Mouse (Mus musculus) midbrain, embryonic 15.5 days (tissue): ENCODE results near the gene Aqp2. TPM values are rescaled to one million over a fixed set of nuclear protein-coding genes. Genes with fewer than 3 reads are reported as not detected.
A peak's percentile ranks its signal among the peaks of the same experiment; 100 is the strongest.

Experiments used
- ATAC-seq: fragments of 200-750 bp; cut with Nextera tagmentation; replicated peaks from 2 replicates; pipeline ENCODE4 v1.8.0; 2017; ENCODE audit warnings: moderate TSS enrichment
- H3K27ac ChIP-seq: fragments of 300-500 bp; sonication (generic); 2 replicates; pipeline ENCODE4 v1.5.1; 2015; ENCODE audit warnings: mild to moderate bottlenecking, inconsistent platforms
- H3K27me3 ChIP-seq: fragments of 300-500 bp; sonication (generic); replicated peaks from 2 replicates; pipeline ENCODE4 v1.6.1; 2015; ENCODE audit warnings: inconsistent platforms
- H3K36me3 ChIP-seq: fragments of 300-500 bp; sonication (generic); replicated peaks from 2 replicates; pipeline ENCODE4 v1.6.1; 2015; ENCODE audit warnings: inconsistent platforms
- H3K4me1 ChIP-seq: fragments of 300-500 bp; sonication (generic); 2 replicates; pipeline ENCODE4 v1.6.1; 2015; ENCODE audit warnings: inconsistent platforms
- H3K4me2 ChIP-seq: fragments of 300-500 bp; sonication (generic); 2 replicates; pipeline ENCODE4 v1.6.1; 2015; ENCODE audit warnings: inconsistent platforms, mild to moderate bottlenecking, moderate library complexity
- H3K4me3 ChIP-seq: fragments of 300-500 bp; sonication (generic); 2 replicates; pipeline ENCODE4 v1.5.1; 2015; ENCODE audit warnings: mild to moderate bottlenecking, inconsistent platforms
- H3K9ac ChIP-seq: fragments of 300-500 bp; sonication (generic); 2 replicates; pipeline ENCODE4 v1.6.1; 2015; ENCODE audit warnings: mild to moderate bottlenecking, inconsistent platforms
- H3K9me3 ChIP-seq: fragments of 300-500 bp; sonication (generic); 2 replicates; pipeline ENCODE4 v1.6.1; 2016; ENCODE audit warnings: inconsistent platforms
- WGBS: fragments of 180-500 bp; shearing (Covaris S2); methylation state at CpG from one replicate; pipeline ENCODE4 v1.1.7; 2015; ENCODE audit warnings: mixed read lengths; 5-methylcytosine and 5-hydroxymethylcytosine counted together
- polyA plus RNA-seq: library from polyadenylated mRNA; unstranded; fragments of >200 nt; fragmentation: Nextera tagmentation; extraction: Ambion mirVana; gene quantifications from 2 replicates; pipeline ENCODE4 v1.2.1, GENCODE M21; 2015

Aqp2 gene
- polyA plus RNA-seq, 1 experiment from 2014 or later, result not detected

DNA sequence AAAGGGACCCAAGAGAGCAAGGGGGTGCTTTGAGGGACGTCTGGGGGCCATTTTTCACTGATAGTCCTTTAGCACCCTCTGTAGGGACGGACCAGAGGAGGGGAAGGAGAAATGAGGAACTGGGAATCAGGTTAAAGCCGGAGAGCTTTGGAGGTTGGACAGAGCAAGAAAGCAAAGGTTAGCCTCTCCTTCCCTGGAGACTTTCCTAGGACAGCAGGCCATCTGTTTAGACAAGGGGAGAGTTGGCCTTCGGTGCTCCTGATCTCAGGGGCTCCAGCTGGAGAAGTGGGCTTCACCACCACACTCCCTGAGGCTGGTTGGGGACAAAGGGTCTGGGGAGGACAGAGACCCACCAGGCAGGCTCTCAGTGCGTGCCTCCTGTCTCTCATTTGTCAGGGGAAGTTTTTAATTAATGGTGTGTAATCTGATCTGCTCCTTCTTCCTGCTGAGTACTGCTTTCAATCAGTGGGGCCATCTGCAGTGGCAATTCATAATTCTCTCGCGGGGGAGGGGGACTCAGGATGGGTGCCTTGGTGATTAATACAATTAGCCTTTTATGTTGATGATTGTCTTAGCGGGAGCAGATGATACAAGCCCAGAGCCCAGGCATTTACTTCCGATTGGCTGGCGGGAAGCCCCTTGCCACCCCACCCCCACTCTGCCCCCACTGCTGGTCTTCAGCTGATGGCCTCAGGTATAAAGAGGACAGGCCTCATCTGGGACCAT lies 28.7 kb downstream of the Aqp2 start:
- no peak overlapping the region for H3K4me2 ChIP-seq
- 0 out of 2 replicates have a peak, but pooled peaks cover 3% of the 10 kb centered on the region for H3K27me3 ChIP-seq
- peaks cover 23% of the 10 kb centered on the region for H3K4me1 ChIP-seq
- 0 out of 2 replicates have a peak overlapping the region, but pooled peaks have one; percentile 7 for H3K27ac ChIP-seq
- no peaks in the 10 kb centered on the region for H3K36me3 ChIP-seq
- no peak overlapping the region for H3K4me3 ChIP-seq
- no peak for ATAC-seq
- H3K9me3 ChIP-seq, result no peaks in the 10 kb centered on the region
- 10% methylated on average over 10 of the region's 10 CpGs for WGBS
- no peak overlapping the region for H3K9ac ChIP-seq

DNA sequence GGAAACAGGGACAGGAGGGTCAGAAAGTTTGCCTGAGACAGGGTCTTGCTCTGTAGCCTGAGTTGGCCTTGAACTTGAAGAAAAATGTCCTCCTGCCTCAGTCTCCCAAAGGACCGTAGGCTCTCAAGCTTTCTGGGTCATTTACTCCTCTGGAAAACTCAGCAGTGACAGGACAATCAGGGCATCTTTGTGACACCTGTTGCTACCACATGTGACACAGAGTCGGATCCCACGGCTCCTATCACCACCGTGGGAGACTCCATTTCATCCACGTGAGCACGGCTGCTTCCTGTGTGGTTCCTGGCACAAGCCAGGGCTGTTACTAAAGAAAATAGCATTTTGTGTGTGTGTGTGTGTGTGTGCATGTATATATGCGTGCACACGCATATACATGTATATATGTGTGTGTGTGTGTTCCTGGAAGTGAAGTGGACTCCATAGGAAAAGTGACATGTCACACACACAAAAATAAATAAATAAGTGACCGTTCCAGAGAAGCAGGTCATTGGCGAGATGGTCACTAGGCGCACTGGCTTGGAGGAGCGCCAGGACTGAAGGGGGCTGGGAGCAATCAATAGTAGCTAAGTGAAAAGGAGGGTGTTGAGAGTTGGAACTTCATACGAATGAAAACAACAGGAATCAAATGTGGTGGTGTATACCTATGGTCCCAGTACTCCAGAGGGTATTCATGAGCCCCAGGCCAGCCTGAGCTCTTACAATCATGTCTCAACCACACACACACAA lies 29.7 kb downstream of the Aqp2 start:
- Histone ChIP-seq H3K9ac (no peak overlapping the region), H3K27ac (no peak overlapping the region), H3K9me3 (no peaks in the 10 kb centered on the region), H3K4me2 (no peak overlapping the region), H3K27me3 (no peaks in the 10 kb centered on the region), H3K4me1 (peaks cover 23% of the 10 kb centered on the region), H3K36me3 (no peaks in the 10 kb centered on the region), H3K4me3 (no peak overlapping the region)
- ATAC-seq, result no peak
- whole genome bisulfite sequencing, result 80% methylated on average over 13 of the region's 13 CpGs

DNA sequence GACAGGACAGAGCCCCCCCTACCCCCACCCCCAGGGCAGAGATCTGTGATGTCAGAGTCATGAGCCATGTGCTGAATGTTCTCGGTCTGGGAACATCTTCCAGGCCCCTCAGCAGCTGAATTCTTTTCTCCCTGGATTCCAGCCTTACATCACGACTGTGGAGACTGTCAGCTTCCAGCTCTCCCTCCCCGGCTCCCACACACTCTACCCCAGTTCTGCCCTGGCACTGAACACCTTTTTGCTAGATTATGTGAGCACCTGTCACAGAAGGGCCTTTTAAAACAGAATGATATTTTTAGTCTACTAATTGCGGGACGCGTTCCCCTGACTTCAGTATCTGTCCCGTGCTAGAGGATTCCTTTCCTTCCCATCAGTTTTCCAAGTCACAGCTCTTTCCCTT lies 32.7 kb downstream of the Aqp2 start:
- 66% methylated on average over 7 of the region's 7 CpGs for whole genome bisulfite sequencing
- H3K4me2 ChIP-seq, result no peak overlapping the region
- no peak overlapping the region for H3K4me3 ChIP-seq
- H3K4me1 ChIP-seq, result peaks cover 32% of the 10 kb centered on the region
- peak overlapping the region; percentile 1; the same call in 1 of the 2 replicates for H3K27ac ChIP-seq
- H3K9me3 ChIP-seq, result no peaks in the 10 kb centered on the region
- H3K27me3 ChIP-seq, result no peaks in the 10 kb centered on the region
- no peak overlapping the region for H3K9ac ChIP-seq
- no peak for ATAC-seq
- no peaks in the 10 kb centered on the region for H3K36me3 ChIP-seq

DNA sequence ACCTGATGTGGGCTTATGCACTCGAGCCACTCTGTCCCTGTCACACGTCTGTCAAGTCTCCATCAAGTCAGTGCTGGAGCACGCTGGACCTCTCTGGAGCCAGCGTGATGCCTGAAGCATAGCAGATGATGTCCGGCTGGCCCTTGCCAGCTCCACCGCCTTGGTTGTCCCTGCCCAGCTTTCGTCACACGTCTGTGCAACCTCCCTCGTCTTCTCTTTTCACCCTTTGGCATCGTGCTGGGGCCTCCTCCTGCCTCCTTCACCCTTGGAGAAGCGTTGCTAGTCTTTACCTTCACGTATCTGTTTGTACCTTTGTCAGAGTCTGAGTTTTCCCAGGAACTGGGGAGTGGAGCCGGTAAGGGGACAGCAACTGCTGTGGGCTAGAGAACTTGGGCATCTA lies 35.4 kb downstream of the Aqp2 start:
- peaks cover 19% of the 10 kb centered on the region for H3K4me1 ChIP-seq
- H3K9me3 ChIP-seq, result no peaks in the 10 kb centered on the region
- H3K4me2 ChIP-seq, result 0 out of 2 replicates have a peak overlapping the region, but pooled peaks have one; percentile 30
- no peaks in the 10 kb centered on the region for H3K36me3 ChIP-seq
- WGBS, result 73% methylated on average over 13 of the region's 13 CpGs
- ATAC-seq, result no peak
- H3K9ac ChIP-seq, result no peak overlapping the region
- no peaks in the 10 kb centered on the region for H3K27me3 ChIP-seq
- H3K27ac ChIP-seq, result peak overlapping the region; percentile 54
- H3K4me3 ChIP-seq, result no peak overlapping the region

DNA sequence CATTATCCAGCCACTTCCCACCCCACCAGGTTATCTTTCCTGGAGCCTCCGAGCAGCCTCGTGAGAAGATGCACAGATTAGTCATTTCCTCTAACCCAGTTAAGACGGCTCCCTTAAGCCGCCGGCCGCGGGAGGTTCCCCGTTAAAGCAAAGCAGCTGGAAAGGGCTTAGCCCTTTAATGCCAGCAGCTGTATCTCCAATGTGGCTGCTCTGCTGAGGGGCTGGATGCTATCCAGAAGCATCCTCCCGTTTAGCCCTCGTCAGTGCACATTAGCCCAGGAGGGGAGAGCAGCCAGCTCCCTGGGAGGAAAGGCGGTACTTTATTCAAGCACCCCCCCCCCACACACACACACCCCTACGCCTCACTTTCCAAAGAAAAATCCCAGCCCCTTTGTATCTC lies 35.9 kb downstream of the Aqp2 start:
- Histone ChIP-seq H3K4me3 (no peak overlapping the region), H3K9me3 (no peaks in the 10 kb centered on the region), H3K4me2 (peak overlapping the region; percentile 30), H3K9ac (no peak overlapping the region), H3K27me3 (no peaks in the 10 kb centered on the region), H3K4me1 (peaks cover 19% of the 10 kb centered on the region), H3K27ac (peak overlapping the region; percentile 54), H3K36me3 (no peaks in the 10 kb centered on the region)
- no peak for ATAC-seq
- WGBS, result 3% methylated on average over 12 of the region's 12 CpGs

DNA sequence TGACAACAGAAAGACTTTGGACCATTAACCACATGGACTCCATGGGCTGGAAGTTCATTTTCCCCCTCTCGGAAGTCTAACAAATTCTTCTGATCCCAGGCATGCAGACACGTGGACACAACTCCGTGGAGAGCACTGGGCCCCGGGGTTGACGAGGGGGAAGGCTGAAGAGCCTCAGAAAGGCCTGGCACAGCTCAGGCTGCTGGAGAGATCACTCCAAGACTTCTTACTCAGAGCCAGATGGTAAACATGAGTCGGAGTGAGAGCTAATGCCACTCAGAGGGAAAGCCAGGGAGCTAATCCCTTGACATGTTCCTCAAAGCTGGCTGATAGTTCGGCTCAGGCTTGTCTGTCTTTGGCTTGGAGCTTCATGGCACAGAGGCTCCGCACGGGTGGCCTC lies 36.4 kb downstream of the Aqp2 start:
- H3K9me3 ChIP-seq, result no peaks in the 10 kb centered on the region
- no peaks in the 10 kb centered on the region for H3K36me3 ChIP-seq
- 23% methylated on average over 9 of the region's 9 CpGs for WGBS
- H3K4me3 ChIP-seq, result no peak overlapping the region
- H3K4me2 ChIP-seq, result peak overlapping the region; percentile 30; the same call in 1 of the 2 replicates
- no peak for ATAC-seq
- H3K9ac ChIP-seq, result no peak overlapping the region
- H3K4me1 ChIP-seq, result peaks cover 19% of the 10 kb centered on the region
- H3K27ac ChIP-seq, result peak overlapping the region; percentile 54
- H3K27me3 ChIP-seq, result no peaks in the 10 kb centered on the region

DNA sequence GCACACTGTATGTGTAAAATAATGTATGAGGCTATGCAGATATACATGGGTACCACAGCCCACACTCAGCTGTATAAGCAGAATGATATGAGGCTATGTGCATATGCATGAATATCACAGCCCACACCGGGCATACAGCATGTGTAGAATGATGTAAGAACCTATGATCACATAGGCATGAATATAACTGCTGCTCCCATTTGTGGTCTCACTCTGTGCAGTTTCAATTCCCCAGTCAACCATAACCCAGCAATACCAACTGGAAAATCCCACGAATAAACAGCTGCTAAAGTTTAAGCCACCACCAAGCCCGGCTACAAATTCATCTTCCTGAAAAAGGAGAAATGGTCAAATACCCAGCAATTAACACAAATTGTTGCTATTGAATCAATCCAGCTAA lies 39.7 kb downstream of the Aqp2 start:
- no peaks in the 10 kb centered on the region for H3K27me3 ChIP-seq
- H3K9me3 ChIP-seq, result no peaks in the 10 kb centered on the region
- H3K9ac ChIP-seq, result no peak overlapping the region
- no peaks in the 10 kb centered on the region for H3K36me3 ChIP-seq
- H3K27ac ChIP-seq, result no peak overlapping the region
- WGBS, result 89% methylated on average over 3 of the region's 3 CpGs
- no peak overlapping the region for H3K4me3 ChIP-seq
- no peak for ATAC-seq
- no peak overlapping the region for H3K4me2 ChIP-seq
- peaks cover 16% of the 10 kb centered on the region for H3K4me1 ChIP-seq

DNA sequence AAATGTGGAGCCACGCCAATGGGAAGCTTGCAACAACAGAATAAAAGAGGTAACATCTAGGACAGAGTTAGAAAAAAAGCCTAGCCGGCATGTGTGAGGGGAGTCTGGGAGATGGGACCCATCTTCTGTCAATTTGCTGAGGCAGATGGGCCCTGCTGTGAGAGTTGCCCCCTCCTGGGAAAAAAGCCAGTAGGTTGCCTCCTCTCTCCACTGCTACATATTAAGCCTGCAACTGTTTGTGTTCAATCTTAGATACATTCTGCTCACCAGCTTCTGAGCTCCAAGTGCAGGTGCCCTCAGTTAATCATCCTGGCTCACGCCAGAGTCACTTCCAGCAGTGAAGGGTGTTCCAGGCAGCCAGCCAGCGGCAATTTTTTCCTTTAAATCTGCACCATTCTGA lies 41.0 kb downstream of the Aqp2 start:
- 0 out of 2 replicates have a peak, but pooled peaks cover 5% of the 10 kb centered on the region for H3K36me3 ChIP-seq
- H3K9me3 ChIP-seq, result no peaks in the 10 kb centered on the region
- no peak overlapping the region for H3K27ac ChIP-seq
- H3K4me3 ChIP-seq, result no peak overlapping the region
- WGBS, result 66% methylated on average over 4 of the region's 4 CpGs
- H3K4me1 ChIP-seq, result peaks cover 8% of the 10 kb centered on the region
- no peak overlapping the region for H3K4me2 ChIP-seq
- no peak for ATAC-seq
- no peaks in the 10 kb centered on the region for H3K27me3 ChIP-seq
- no peak overlapping the region for H3K9ac ChIP-seq

DNA sequence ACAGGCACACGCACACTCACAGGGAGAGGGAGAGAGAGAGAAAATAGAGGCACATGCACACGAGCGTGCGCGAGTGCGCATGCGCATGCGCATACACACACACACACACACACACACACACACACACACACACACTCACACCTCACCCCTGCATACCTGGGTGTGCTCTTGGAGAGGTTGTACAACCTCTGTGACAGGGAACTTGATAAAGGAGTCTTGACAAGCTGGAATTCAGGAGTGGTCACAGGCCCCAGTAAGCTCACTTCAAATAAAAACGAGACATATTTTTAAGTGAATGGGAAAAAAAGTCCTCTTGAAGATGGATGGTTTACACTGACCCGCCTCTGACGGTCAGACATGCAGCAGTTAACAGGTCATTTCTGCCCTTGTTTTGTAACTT lies 43.2 kb downstream of the Aqp2 start:
- Histone ChIP-seq H3K4me2 (no peak overlapping the region), H3K9ac (no peak overlapping the region), H3K36me3 (0 out of 2 replicates have a peak, but pooled peaks cover 8% of the 10 kb centered on the region), H3K9me3 (no peaks in the 10 kb centered on the region), H3K27me3 (no peaks in the 10 kb centered on the region), H3K4me3 (no peak overlapping the region), H3K4me1 (no peaks in the 10 kb centered on the region), H3K27ac (no peak overlapping the region)
- no peak for ATAC-seq
- 96% methylated on average over 11 of the region's 11 CpGs for WGBS

DNA sequence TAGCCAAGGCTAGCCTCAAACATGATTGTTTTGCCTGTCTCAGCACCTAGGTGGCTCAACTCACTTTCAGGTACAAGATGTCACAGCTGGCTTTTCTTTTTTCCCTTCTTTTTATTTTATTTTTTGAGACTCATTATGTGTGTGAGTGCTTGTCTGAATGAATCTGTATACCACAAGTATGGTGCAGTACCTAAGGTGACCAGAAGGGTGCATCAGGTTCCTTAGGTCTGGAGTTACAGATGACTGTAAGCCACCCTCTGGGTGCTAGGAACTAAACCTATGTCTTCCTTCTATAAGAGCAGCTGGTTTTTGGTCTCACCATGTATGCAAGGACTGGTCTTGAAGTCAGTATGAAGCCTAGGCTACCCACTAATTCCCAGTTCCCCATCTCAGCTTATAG lies 52.8 kb downstream of the Aqp2 start:
- H3K4me2 ChIP-seq, result no peak overlapping the region
- H3K4me1 ChIP-seq, result peaks cover 6% of the 10 kb centered on the region; the same call in 1 of the 2 replicates
- H3K9me3 ChIP-seq, result no peaks in the 10 kb centered on the region
- no peak overlapping the region for H3K4me3 ChIP-seq
- no peak overlapping the region for H3K27ac ChIP-seq
- no peak for ATAC-seq
- H3K36me3 ChIP-seq, result peaks cover 12% of the 10 kb centered on the region
- H3K9ac ChIP-seq, result no peak overlapping the region
- H3K27me3 ChIP-seq, result no peaks in the 10 kb centered on the region
